Mouse (Mus musculus) stomach, postnatal 0 days (tissue): ENCODE measurements around the gene Zfp871.

Experiments
- CTCF ChIP-seq: IDR thresholded peaks from 2 replicates; pipeline ENCODE4 v1.5.1; 2016; ENCODE audit warnings: antibody characterized with exemption, low read depth, mild to moderate bottlenecking, moderate library complexity
- EP300 ChIP-seq: optimal IDR thresholded peaks from 2 replicates; pipeline ENCODE3; 2016; ENCODE audit warnings: antibody characterized with exemption

- TF ChIP-seq CTCF (no peak), EP300 (no peak)
Observed at GRCm38 (mm10) chr17:32810648-32811047, 22.6 kb upstream of the Zfp871 start.
